Mouse (Mus musculus) cerebellum, postnatal 4 days (tissue): ENCODE data around the gene Stoml1.
"Not testable (repeated sequence)": the region's sequence is repeated elsewhere in the genome, so short reads cannot be mapped to it uniquely, and the experiment has no call there.

Source experiments
- DNase-seq, 2 experiments: peaks; one replicate each; pipeline ENCODE4 v3.0.0; 2022; ENCODE audit warnings: low spot score in 2 of 2, mixed read lengths in 1 of 2

Gene Stoml1

GRCm38 (mm10) chr9:58241780-58242485 is 11.0 kb upstream of the Stoml1 start:
- DNase-seq = no peak

- no peak for DNase-seq
These were observed 10.3 kb upstream of the Stoml1 start for GRCm38 (mm10) chr9:58242696-58243095.

GRCm38 (mm10) chr9:58243696-58244095 is 9.3 kb upstream of the Stoml1 start:
- DNase-seq = no peak

GRCm38 (mm10) chr9:58246083-58246591 is 6.8 kb upstream of the Stoml1 start:
- no peak for DNase-seq

- DNase-seq = peak; percentile 62 to 84
These were observed 5.8 kb upstream of the Stoml1 start for GRCm38 (mm10) chr9:58247064-58247759.

GRCm38 (mm10) chr9:58248746-58249413 is 4.1 kb upstream of the Stoml1 start:
- DNase-seq = no peak

- DNase-seq = peak in 1 of 2 experiments; percentile 31
These were observed 3.3 kb upstream of the Stoml1 start, which contains the start of gene Pml for GRCm38 (mm10) chr9:58249592-58250192. TSS of gene Pml (minus strand) at chr9:58249786.

GRCm38 (mm10) chr9:58250322-58250721 is 2.6 kb upstream of the Stoml1 start:
- no peak for DNase-seq

- DNase-seq = not testable (repeated sequence)
These were observed 2.2 kb upstream of the Stoml1 start for GRCm38 (mm10) chr9:58250730-58251129.

- not testable (repeated sequence) for DNase-seq
These were observed 800 bp downstream of the Stoml1 start for GRCm38 (mm10) chr9:58253805-58254122.

- DNase-seq = no peak
These were observed 2.1 kb downstream of the Stoml1 start for GRCm38 (mm10) chr9:58255105-58255504.

- no peak for DNase-seq
These were observed 3.0 kb downstream of the Stoml1 start for GRCm38 (mm10) chr9:58255704-58256685.

GRCm38 (mm10) chr9:58262507-58262906 is 9.5 kb downstream of the Stoml1 start:
- no peak for DNase-seq

GRCm38 (mm10) chr9:58265368-58265767 is 12.4 kb downstream of the Stoml1 start:
- DNase-seq = no peak

- DNase-seq = no peak
These were observed 13.6 kb downstream of the Stoml1 start for GRCm38 (mm10) chr9:58266571-58267011.

GRCm38 (mm10) chr9:58267046-58267445 is 14.1 kb downstream of the Stoml1 start:
- DNase-seq = no peak

- peak in 1 of 2 experiments; percentile 58 for DNase-seq
These were observed 15.7 kb downstream of the Stoml1 start for GRCm38 (mm10) chr9:58268384-58269313.

- DNase-seq = no peak
These were observed 17.1 kb downstream of the Stoml1 start for GRCm38 (mm10) chr9:58270081-58270480.

GRCm38 (mm10) chr9:58271109-58271508 is 18.1 kb downstream of the Stoml1 start:
- DNase-seq = no peak

GRCm38 (mm10) chr9:58271551-58271950 is 18.6 kb downstream of the Stoml1 start:
- not testable (repeated sequence) for DNase-seq
